Mouse (Mus musculus): ENCODE results near the gene Itga9.

DNA sequence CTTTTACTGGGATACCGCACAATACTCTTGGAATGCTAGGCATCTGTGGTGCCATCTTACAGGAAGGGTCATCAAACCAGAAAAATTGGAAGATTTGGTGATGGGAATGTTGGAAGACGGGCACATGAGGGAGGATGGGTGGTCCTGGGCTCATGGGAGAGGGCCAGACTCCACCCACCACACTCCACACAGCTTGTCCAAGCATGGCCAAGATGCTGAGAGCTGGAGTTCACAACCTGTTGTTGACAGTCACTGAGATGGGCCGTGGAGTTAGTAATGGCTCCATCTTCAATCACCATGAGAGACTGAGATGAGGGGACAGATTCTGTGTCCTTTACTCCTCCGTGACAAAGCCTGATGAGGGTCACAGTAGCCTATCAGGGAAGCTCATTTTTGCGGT lies 207.0 kb downstream of the Itga9 start:
- no peak for TF ChIP-seq EP300 (IDR thresholded peaks at IDR 0.05; ENCODE audit: low read depth)
- no peak for TF ChIP-seq CTCF (IDR thresholded peaks at IDR 0.05; ENCODE audit: low read depth)

Data from liver, postnatal 0 days (tissue).